Mouse (Mus musculus) ES-E14 (cell line): ENCODE measurements around the gene Palb2. TPM values are rescaled to one million over a fixed set of nuclear protein-coding genes. Genes with fewer than 3 reads are reported as not detected.

ENCODE experiments used
- DNase-seq: peaks from one replicate; pipeline ENCODE4 v3.0.0-alpha.2; 2013; ENCODE audit warnings: low read depth, low spot score
- H3K27ac ChIP-seq: 2 replicates; pipeline ENCODE4 v1.5.1; 2012; ENCODE audit warnings: low read depth, mild to moderate bottlenecking, low read length, moderate library complexity, mixed read lengths; ENCODE audit not compliant: poor library complexity, insufficient read depth, severe bottlenecking
- H3K36me3 ChIP-seq: 2 replicates; pipeline ENCODE4 v1.6.1; 2012; ENCODE audit warnings: mild to moderate bottlenecking, low read length, moderate library complexity, mixed read lengths; ENCODE audit not compliant: control insufficient read depth, poor library complexity, insufficient read depth, severe bottlenecking
- H3K4me1 ChIP-seq, 2 experiments: fragments of 150-350 bp in 1 of 2; sonication (generic) in 1 of 2; 2 replicates each; pipeline ENCODE4 v1.6.1; 2012; ENCODE audit warnings: low read length in 2 of 2, mild to moderate bottlenecking in 1 of 2, mixed read lengths in 1 of 2; ENCODE audit not compliant: control insufficient read depth in 2 of 2, insufficient read depth in 2 of 2, poor library complexity in 1 of 2
- H3K4me3 ChIP-seq, 2 experiments: fragments of 150-350 bp in 1 of 2; sonication (generic) in 1 of 2; 2 replicates each; pipeline ENCODE4 v1.5.1; 2012; ENCODE audit warnings: low read length in 2 of 2, low read depth in 1 of 2, mild to moderate bottlenecking in 1 of 2, mixed read lengths in 1 of 2; ENCODE audit not compliant: insufficient read depth in 1 of 2, poor library complexity in 1 of 2, severe bottlenecking in 1 of 2
- H3K9ac ChIP-seq: 2 replicates; pipeline ENCODE4 v1.6.1; 2012; ENCODE audit warnings: low read depth, mild to moderate bottlenecking, low read length, mixed read lengths; ENCODE audit not compliant: poor library complexity, insufficient read depth, severe bottlenecking
- H3K9me3 ChIP-seq: fragments of 150-350 bp; sonication (generic); 2 replicates; pipeline ENCODE4 v1.6.1; 2012; ENCODE audit warnings: low read depth, mild to moderate bottlenecking, low read length; ENCODE audit not compliant: control insufficient read depth, insufficient read depth
- CHD2 ChIP-seq: IDR thresholded peaks from 2 replicates; pipeline ENCODE4 v1.6.1; 2014; ENCODE audit warnings: mild to moderate bottlenecking, low read depth, low read length, inconsistent platforms
- HCFC1 ChIP-seq: IDR thresholded peaks from 2 replicates; pipeline ENCODE4 v1.6.1; 2012; ENCODE audit warnings: low read length, inconsistent platforms, borderline replicate concordance; ENCODE audit not compliant: insufficient read depth
- MAFK ChIP-seq: IDR thresholded peaks from 2 replicates; pipeline ENCODE4 v1.6.1; 2014; ENCODE audit warnings: mild to moderate bottlenecking, low read depth, low read length, inconsistent platforms; ENCODE audit not compliant: insufficient read depth
- ZC3H11A ChIP-seq: IDR thresholded peaks from 2 replicates; pipeline ENCODE4 v1.6.1; 2012; ENCODE audit warnings: low read depth, mild to moderate bottlenecking, inconsistent platforms, low read length, borderline replicate concordance
- ZNF384 ChIP-seq: IDR thresholded peaks from 2 replicates; pipeline ENCODE4 v1.6.1; 2012; ENCODE audit warnings: low read depth, low read length, inconsistent platforms
- in situ Hi-C, 2 experiments: fragments of 600-800 bp; cut with MboI; formaldehyde crosslinking; loops; one replicate each; pipeline ENCODE4 v1.15.1; 2025; ENCODE audit warnings: low sequenced_read_pairs in 2 of 2, inconsistent platforms in 1 of 2; ENCODE audit not compliant: unreplicated experiment in 2 of 2
- total RNA-seq: library from RNA; depleted of rRNA; stranded (reverse); fragments of 300-350 nt; gene quantifications from 2 replicates; pipeline ENCODE4 v1.2.3, GENCODE M21; 2012

The Palb2 gene
- total RNA-seq, 1 experiment = 21.0 TPM

DNA sequence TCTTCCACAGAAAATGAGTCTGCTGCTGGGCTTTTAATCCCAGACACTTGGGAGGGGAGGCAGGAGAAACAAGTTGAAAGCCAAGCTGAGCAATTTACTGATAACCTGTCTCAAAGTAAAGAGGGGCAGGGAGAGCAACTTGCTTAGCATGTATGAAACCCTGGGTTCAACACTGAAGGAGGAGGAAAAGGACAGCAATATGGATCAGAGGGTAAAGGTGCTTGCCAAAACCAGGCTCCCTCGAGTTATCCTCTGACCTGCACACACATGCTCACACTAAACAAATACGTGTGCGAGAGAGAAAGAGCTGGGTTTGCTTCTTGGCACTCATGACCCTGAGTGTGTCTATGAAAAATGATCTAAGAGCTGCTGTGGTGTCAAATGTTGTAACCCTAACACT is 34.8 kb downstream of the Palb2 start:
- TF ChIP-seq HCFC1 = no peak
- no peak for TF ChIP-seq CHD2
- TF ChIP-seq ZC3H11A = no peak
- no peak for TF ChIP-seq ZNF384
- TF ChIP-seq MAFK = no peak
- Histone ChIP-seq H3K27ac (no peak overlapping the region), H3K4me1 (no peaks in the 10 kb centered on the region; a peak in 1 of 4 replicates), H3K9ac (no peak overlapping the region), H3K4me3 (no peak overlapping the region), H3K9me3 (no peaks in the 10 kb centered on the region), H3K36me3 (peaks cover 30% of the 10 kb centered on the region)
- in situ Hi-C loops = no loop called here
- DNase-seq = no peak

GRCm38 (mm10) chr7:122094564-122095330 is 38.0 kb downstream of the Palb2 start:
- Histone ChIP-seq H3K27ac (no peak overlapping the region), H3K4me3 (no peak overlapping the region), H3K9me3 (no peaks in the 10 kb centered on the region), H3K9ac (no peak overlapping the region), H3K4me1 (no peaks in the 10 kb centered on the region; a peak in 1 of 4 replicates), H3K36me3 (peaks cover 46% of the 10 kb centered on the region)
- in situ Hi-C loops = no loop called here
- no peak for DNase-seq
- TF ChIP-seq MAFK = no peak
- TF ChIP-seq HCFC1 = no peak
- no peak for TF ChIP-seq ZNF384
- no peak for TF ChIP-seq ZC3H11A
- TF ChIP-seq CHD2 = no peak

GRCm38 (mm10) chr7:122087195-122087982 is 45.4 kb downstream of the Palb2 start:
- no peak for DNase-seq
- Histone ChIP-seq H3K36me3 (peaks cover 28% of the 10 kb centered on the region), H3K4me1 (no peaks in the 10 kb centered on the region), H3K27ac (no peak overlapping the region), H3K9me3 (no peaks in the 10 kb centered on the region), H3K9ac (no peak overlapping the region), H3K4me3 (no peak overlapping the region)
- in situ Hi-C loops = no loop called here
- TF ChIP-seq ZC3H11A (no peak), MAFK (no peak), ZNF384 (no peak), HCFC1 (no peak), CHD2 (no peak)

DNA sequence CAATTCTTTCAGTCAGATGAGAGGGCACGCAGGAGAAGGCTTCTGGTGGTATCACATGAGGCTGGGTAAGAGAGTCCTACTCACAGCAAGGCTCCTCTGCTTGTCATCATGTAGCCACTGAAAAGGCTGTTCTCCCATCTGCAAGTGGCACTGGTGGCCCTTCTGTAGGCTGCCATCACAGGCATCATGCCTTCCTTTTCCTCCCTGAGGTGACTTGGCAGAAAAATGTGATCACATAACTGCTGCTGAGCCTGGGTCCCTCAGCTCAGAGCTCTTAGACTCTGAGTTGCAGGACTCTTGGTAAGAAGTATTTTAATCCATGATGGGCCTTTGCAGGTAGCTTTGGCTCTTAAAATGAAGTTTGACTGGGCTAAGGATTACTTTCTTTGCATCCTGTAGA is 51.7 kb downstream of the Palb2 start:
- Histone ChIP-seq H3K4me1 (no peaks in the 10 kb centered on the region), H3K36me3 (peaks cover 33% of the 10 kb centered on the region), H3K9ac (no peak overlapping the region), H3K4me3 (no peak overlapping the region), H3K27ac (no peak overlapping the region), H3K9me3 (no peaks in the 10 kb centered on the region)
- DNase-seq = no peak
- no peak for TF ChIP-seq ZNF384
- no peak for TF ChIP-seq HCFC1
- TF ChIP-seq ZC3H11A = no peak
- in situ Hi-C loops = no loop called here
